Comparison of ENCODE assay signal across 18 mouse cellular contexts in genomic region chr2:146116726-146117125, GRCm38 (mm10).
A peak's percentile ranks its signal among the peaks of the same experiment; 100 is the strongest.
DNase-seq lines count a peak whose midpoint lies in the region; ATAC-seq lines count a peak whose summit lies in the region.
"Had no signal": no experiment of that assay in that cellular context is flagged by ENCODE, and none has a peak within 500 bp of the region (broad histone marks: within the 10 kb centered on the region; RNA-seq: fewer than 3 reads in every experiment).

No protein-coding gene starts in this region.

- H3K9me3 ChIP-seq in heart, embryonic 10.5 days, result no peaks in the 10 kb centered on the region
- H3K9me3 ChIP-seq in neural tube, embryonic 12.5 days, result no peaks in the 10 kb centered on the region
- H3K9me3 ChIP-seq in embryonic facial prominence, embryonic 10.5 days, result no peaks in the 10 kb centered on the region
- H3K9me3 ChIP-seq: forebrain, embryonic 15.5 days; hindbrain, embryonic 13.5 days had no signal

- no peak overlapping the region for H3K4me3 ChIP-seq in heart, embryonic 10.5 days
- no peak overlapping the region for H3K4me3 ChIP-seq in neural tube, embryonic 12.5 days
- H3K4me3 ChIP-seq in embryonic facial prominence, embryonic 10.5 days, result no peak overlapping the region
- H3K4me3 ChIP-seq: forebrain, embryonic 15.5 days; heart, adult 2 months; hindbrain, embryonic 13.5 days had no signal

- H3K36me3 ChIP-seq in heart, embryonic 10.5 days, result no peaks in the 10 kb centered on the region
- no peaks in the 10 kb centered on the region for H3K36me3 ChIP-seq in neural tube, embryonic 12.5 days
- H3K36me3 ChIP-seq in embryonic facial prominence, embryonic 10.5 days (replicated peaks), result no peaks in the 10 kb centered on the region
- H3K36me3 ChIP-seq: forebrain, embryonic 15.5 days; hindbrain, embryonic 13.5 days had no signal

- 96% methylated on average over 5 of the region's 5 CpGs for WGBS in heart, embryonic 10.5 days
- whole genome bisulfite sequencing in neural tube, embryonic 12.5 days, result 90% methylated on average over 5 of the region's 5 CpGs
- WGBS in embryonic facial prominence, embryonic 10.5 days, result 94% methylated on average over 5 of the region's 5 CpGs

- H3K9ac ChIP-seq in neural tube, embryonic 12.5 days, result no peak overlapping the region
- H3K9ac ChIP-seq: forebrain, embryonic 15.5 days; hindbrain, embryonic 13.5 days had no signal

- peak; percentile 51 for DNase-seq in heart, embryonic 10.5 days (ENCODE audit: low spot score)
- no peak for DNase-seq in heart, adult 8-10 months (ENCODE audit: low spot score)
- no peak for DNase-seq in neural tube, embryonic 10.5 days (ENCODE audit: extremely low spot score, low spot score)
- DNase-seq in embryonic facial prominence, embryonic 10.5 days (ENCODE audit: low spot score), result no peak
- DNase-seq in adrenal gland, adult (ENCODE audit: inconsistent age in 2 of 2, low spot score in 1 of 2), result no peak
- no peak for DNase-seq in lung, postnatal 25 days (ENCODE audit: low spot score)
- DNase-seq: adrenal gland, adult 8-10 months; cerebellum, adult 11 months; cerebellum, adult 9-10 months; cerebellum, postnatal 25 days; gastrocnemius, postnatal 36 days; heart, adult 2 months; heart, postnatal 10 days; heart, postnatal 4 days had no signal

- no peak overlapping the region for H3K4me2 ChIP-seq in neural tube, embryonic 12.5 days (replicated peaks)
- H3K4me2 ChIP-seq: forebrain, embryonic 15.5 days; hindbrain, embryonic 13.5 days had no signal

- no peaks in the 10 kb centered on the region for H3K4me1 ChIP-seq in heart, embryonic 10.5 days
- H3K4me1 ChIP-seq in neural tube, embryonic 12.5 days, result peaks cover 16% of the 10 kb centered on the region; the same call in 1 of the 2 replicates
- H3K4me1 ChIP-seq in embryonic facial prominence, embryonic 10.5 days, result peaks cover 18% of the 10 kb centered on the region

- peaks cover 7% of the 10 kb centered on the region; the same call in 1 of the 2 replicates for H3K27me3 ChIP-seq in heart, embryonic 10.5 days (ENCODE audit: insufficient read depth, poor library complexity, severe bottlenecking)
- no peaks in the 10 kb centered on the region for H3K27me3 ChIP-seq in neural tube, embryonic 12.5 days (replicated peaks)
- H3K27me3 ChIP-seq in embryonic facial prominence, embryonic 10.5 days (replicated peaks; ENCODE audit: low read depth, poor library complexity, severe bottlenecking), result no peaks in the 10 kb centered on the region
- H3K27me3 ChIP-seq: forebrain, embryonic 15.5 days had no signal

- no peak overlapping the region for H3K27ac ChIP-seq in heart, embryonic 10.5 days
- H3K27ac ChIP-seq in neural tube, embryonic 12.5 days, result no peak overlapping the region
- peak overlapping the region; percentile 48 for H3K27ac ChIP-seq in embryonic facial prominence, embryonic 10.5 days (replicated peaks)
- H3K27ac ChIP-seq: forebrain, embryonic 15.5 days; heart, adult 2 months; hindbrain, embryonic 13.5 days had no signal

- 0 out of 2 replicates have a peak, but pooled peaks have one; percentile 5 for ATAC-seq in neural tube, embryonic 12.5 days (ENCODE audit: low FRiP score, low read depth)
- ATAC-seq: forebrain, embryonic 15.5 days; intestine, embryonic 16.5 days had no signal
